ENCODE assay signal across 9 mouse cellular contexts in genomic region chr8:126601325-126601724, GRCm38 (mm10). TPM values are rescaled to one million over a fixed set of nuclear protein-coding genes. Genes with fewer than 3 reads are reported as not detected.
DNase-seq lines count a peak whose midpoint lies in the region; ATAC-seq and TF ChIP-seq lines count a peak whose summit lies in the region.
"Had no signal": no experiment of that assay in that cellular context is flagged by ENCODE, and none has a peak within 500 bp of the region (broad histone marks: within the 10 kb centered on the region; RNA-seq: fewer than 3 reads in every experiment).

No protein-coding gene starts in this region.

- H3K27ac ChIP-seq in heart, embryonic 15.5 days, result peak overlapping the region; percentile 33
- H3K27ac ChIP-seq in heart, adult 2 months, result no peak overlapping the region
- H3K27ac ChIP-seq in midbrain, embryonic 15.5 days, result peak overlapping the region; percentile 30; the same call in 1 of the 2 replicates
- no peak overlapping the region for H3K27ac ChIP-seq in midbrain, embryonic 10.5 days (replicated peaks)
- H3K27ac ChIP-seq in forebrain, postnatal 0 days (ENCODE audit: low read depth, low read length), result 0 out of 2 replicates have a peak overlapping the region, but pooled peaks have one; percentile 3
- peak overlapping the region; percentile 30; the same call in 1 of the 2 replicates for H3K27ac ChIP-seq in stomach, postnatal 0 days (replicated peaks)

- no peak overlapping the region for H3K4me2 ChIP-seq in heart, embryonic 15.5 days
- no peak overlapping the region for H3K4me2 ChIP-seq in midbrain, embryonic 15.5 days
- H3K4me2 ChIP-seq in forebrain, postnatal 0 days (ENCODE audit: low read depth), result no peak overlapping the region
- no peak overlapping the region for H3K4me2 ChIP-seq in stomach, postnatal 0 days (replicated peaks; ENCODE audit: low read depth)

- no peak overlapping the region for H3K4me3 ChIP-seq in heart, embryonic 15.5 days
- no peak overlapping the region for H3K4me3 ChIP-seq in heart, adult 2 months
- H3K4me3 ChIP-seq in midbrain, embryonic 15.5 days, result no peak overlapping the region
- no peak overlapping the region for H3K4me3 ChIP-seq in midbrain, embryonic 10.5 days
- no peak overlapping the region for H3K4me3 ChIP-seq in forebrain, postnatal 0 days (ENCODE audit: low read depth, low read length)
- H3K4me3 ChIP-seq in stomach, postnatal 0 days (ENCODE audit: low read depth, low read length), result no peak overlapping the region

- no peak for DNase-seq in heart, adult 2 months
- no peak for DNase-seq in midbrain, embryonic 10.5 days (ENCODE audit: low spot score)
- no peak for DNase-seq in forebrain, postnatal 0 days
- no peak for DNase-seq in stomach, postnatal 0 days (ENCODE audit: low spot score)
- no peak for DNase-seq in MN1 (ENCODE audit: low spot score)
- DNase-seq: embryo, embryonic 11 days had no signal

- H3K79me2 ChIP-seq in heart, adult 2 months (replicated peaks; ENCODE audit: control insufficient read depth, insufficient read depth, low read length), result no peaks in the 10 kb centered on the region

- 39% methylated on average over 5 of the region's 5 CpGs for WGBS in heart, embryonic 15.5 days
- WGBS in heart, adult 2 months, result 78% methylated on average over 5 of the region's 5 CpGs
- 19% methylated on average over 5 of the region's 5 CpGs for WGBS in midbrain, embryonic 15.5 days
- WGBS in midbrain, embryonic 10.5 days, result 32% methylated on average over 5 of the region's 5 CpGs
- 8% methylated on average over 5 of the region's 5 CpGs for WGBS in forebrain, postnatal 0 days
- 44% methylated on average over 5 of the region's 5 CpGs for WGBS in stomach, postnatal 0 days

- no peaks in the 10 kb centered on the region for H3K9me3 ChIP-seq in heart, embryonic 15.5 days (replicated peaks)
- no peaks in the 10 kb centered on the region for H3K9me3 ChIP-seq in midbrain, embryonic 15.5 days
- no peaks in the 10 kb centered on the region for H3K9me3 ChIP-seq in midbrain, embryonic 10.5 days (replicated peaks)
- no peaks in the 10 kb centered on the region for H3K9me3 ChIP-seq in forebrain, postnatal 0 days (ENCODE audit: low read length)
- no peaks in the 10 kb centered on the region for H3K9me3 ChIP-seq in stomach, postnatal 0 days (ENCODE audit: control insufficient read depth, low read length)

- ATAC-seq in heart, embryonic 15.5 days (replicated peaks; ENCODE audit: insufficient number of reproducible peaks, insufficient read depth, low FRiP score, low read depth), result no peak
- peak; percentile 48; the same call in 1 of the 2 replicates for ATAC-seq in midbrain, embryonic 15.5 days (replicated peaks)
- ATAC-seq in forebrain, postnatal 0 days, result no peak
- peak; percentile 31; the same call in 1 of the 2 replicates for ATAC-seq in stomach, postnatal 0 days (ENCODE audit: low FRiP score, low TSS enrichment)
- no peak for ATAC-seq in erythroblast, adult 5-6 weeks (replicated peaks; ENCODE audit: low FRiP score, poor library complexity, severe bottlenecking)

- no peaks in the 10 kb centered on the region for H3K27me3 ChIP-seq in heart, embryonic 15.5 days
- no peaks in the 10 kb centered on the region for H3K27me3 ChIP-seq in heart, adult 2 months (ENCODE audit: control insufficient read depth, insufficient read depth, low read length)
- H3K27me3 ChIP-seq in midbrain, embryonic 15.5 days (replicated peaks), result no peaks in the 10 kb centered on the region
- H3K27me3 ChIP-seq in midbrain, embryonic 10.5 days (ENCODE audit: low read depth, poor library complexity, severe bottlenecking), result peaks cover 5% of the 10 kb centered on the region
- no peaks in the 10 kb centered on the region for H3K27me3 ChIP-seq in forebrain, postnatal 0 days (ENCODE audit: insufficient read depth, low read length)
- H3K27me3 ChIP-seq in stomach, postnatal 0 days (ENCODE audit: control insufficient read depth, insufficient read depth, low read length), result no peaks in the 10 kb centered on the region

- no peak for TF ChIP-seq POLR2A in heart, adult 2 months (IDR thresholded peaks at IDR 0.05; ENCODE audit: insufficient read depth, low read depth, low read length)

- no peaks in the 10 kb centered on the region for H3K36me3 ChIP-seq in heart, embryonic 15.5 days
- no peaks in the 10 kb centered on the region; the same call in 1 of the 2 replicates for H3K36me3 ChIP-seq in heart, adult 2 months (ENCODE audit: control insufficient read depth, insufficient read depth, low read length)
- no peaks in the 10 kb centered on the region for H3K36me3 ChIP-seq in midbrain, embryonic 15.5 days (replicated peaks)
- no peaks in the 10 kb centered on the region for H3K36me3 ChIP-seq in midbrain, embryonic 10.5 days
- no peaks in the 10 kb centered on the region for H3K36me3 ChIP-seq in forebrain, postnatal 0 days (ENCODE audit: insufficient read depth)
- H3K36me3 ChIP-seq in stomach, postnatal 0 days (ENCODE audit: control insufficient read depth, insufficient read depth, low read length), result no peaks in the 10 kb centered on the region

- H3K9ac ChIP-seq in heart, embryonic 15.5 days, result 0 out of 2 replicates have a peak overlapping the region, but pooled peaks have one; percentile 0
- no peak overlapping the region for H3K9ac ChIP-seq in heart, adult 2 months (ENCODE audit: low read depth, low read length)
- H3K9ac ChIP-seq in midbrain, embryonic 15.5 days, result no peak overlapping the region
- no peak overlapping the region for H3K9ac ChIP-seq in forebrain, postnatal 0 days
- H3K9ac ChIP-seq in stomach, postnatal 0 days (ENCODE audit: low read length), result no peak overlapping the region

- intact Hi-C loops in heart, adult 2 months (cut with DNase I), result loop anchor here (2.0 kb wide), 1 partner anchor 13 kb away; no protein-coding TSS in a partner anchor

- H3K4me1 ChIP-seq in heart, embryonic 15.5 days (replicated peaks), result peaks cover 53% of the 10 kb centered on the region
- H3K4me1 ChIP-seq in heart, adult 2 months (ENCODE audit: control insufficient read depth, insufficient read depth, low read length), result peaks cover 9% of the 10 kb centered on the region
- H3K4me1 ChIP-seq in midbrain, embryonic 15.5 days, result peaks cover 43% of the 10 kb centered on the region
- H3K4me1 ChIP-seq in midbrain, embryonic 10.5 days, result peaks cover 50% of the 10 kb centered on the region
- peaks cover 8% of the 10 kb centered on the region for H3K4me1 ChIP-seq in forebrain, postnatal 0 days (ENCODE audit: insufficient read depth)
- peaks cover 11% of the 10 kb centered on the region for H3K4me1 ChIP-seq in stomach, postnatal 0 days (replicated peaks; ENCODE audit: control insufficient read depth, insufficient read depth)

- TF ChIP-seq CTCF in heart, adult 2 months (IDR thresholded peaks at IDR 0.05), result no peak
- TF ChIP-seq CTCF in forebrain, postnatal 0 days (IDR thresholded peaks at IDR 0.05; ENCODE audit: low read depth), result no peak
- no peak for TF ChIP-seq CTCF in stomach, postnatal 0 days (IDR thresholded peaks at IDR 0.05; ENCODE audit: low read depth)

- TF ChIP-seq EP300 in heart, adult 2 months (IDR thresholded peaks at IDR 0.05; ENCODE audit: insufficient read depth, low read depth, low read length), result no peak
- TF ChIP-seq EP300 in stomach, postnatal 0 days (optimal IDR thresholded peaks at IDR 0.05), result no peak

RNA-seq across cellular contexts. Expression of gene Irf2bp2, which starts 7.5 kb away (rescaled TPM):
- polyA plus RNA-seq in heart, embryonic 15.5 days (2015; fragmentation: Nextera tagmentation; extraction: Ambion mirVana), result 10.3 and 10.4 TPM in 2 replicates
- 100 to 1,000 TPM in 1 of 2 experiments, 10 to 100 TPM in 1; 56.3 to 132 TPM for total RNA-seq in heart, adult 2 months (2021)
- 33.8 and 37.3 TPM in 2 replicates for polyA plus RNA-seq in heart, adult 2 months (2012; rRNA removed)
- 9.7 and 10.0 TPM in 2 replicates for polyA plus RNA-seq in midbrain, embryonic 15.5 days (2015; fragmentation: Nextera tagmentation; extraction: Ambion mirVana)
- polyA plus RNA-seq in midbrain, embryonic 10.5 days (2016; fragmentation: Nextera tagmentation; extraction: Ambion mirVana), result 3.8 and 4.0 TPM in 2 replicates
- 62.3 and 88.6 TPM in 2 replicates for total RNA-seq in forebrain, postnatal 0 days (2014; rRNA removed)
- 6.8 and 8.4 TPM in 2 replicates for polyA plus RNA-seq in forebrain, postnatal 0 days (2015; fragmentation: Nextera tagmentation; extraction: Ambion mirVana)
- polyA plus RNA-seq in stomach, postnatal 0 days (2015; fragmentation: Nextera tagmentation; extraction: Ambion mirVana), result 10.1 and 10.2 TPM in 2 replicates
- 21.3 and 34.7 TPM in 2 replicates for total RNA-seq in erythroblast, adult 5-6 weeks (2015; ENCODE audit: low replicate concordance)
- 19.5 and 25.1 TPM in 2 replicates for total RNA-seq in erythroblast, adult 5-6 weeks (2017; ENCODE audit: low replicate concordance)

Comparison
In these comparisons a context has a peak if more than half of its experiments do, and no peak if none do; other contexts are left out.
1. H3K27ac ChIP-seq: peak in heart, embryonic 15.5 days (single experiment), midbrain, embryonic 15.5 days (single experiment), forebrain, postnatal 0 days (single experiment) and stomach, postnatal 0 days (single experiment); none in heart, adult 2 months (single experiment) and midbrain, embryonic 10.5 days (single experiment).
2. ATAC-seq: peak in midbrain, embryonic 15.5 days (single experiment) and stomach, postnatal 0 days (single experiment); none in heart, embryonic 15.5 days (single experiment), forebrain, postnatal 0 days (single experiment) and erythroblast, adult 5-6 weeks (single experiment).